Mouse (Mus musculus) MEL-GATA-1-ER (cell line): ENCODE results near the gene Necab2.

ENCODE experiments used
- DNase-seq: peaks from one replicate; pipeline ENCODE4 v3.0.0-alpha.2; 2012; ENCODE audit warnings: low read depth; ENCODE audit errors: extremely low read depth

The Necab2 gene

GRCm38 (mm10) chr8:119446211-119446989 lies at the start of gene Necab2:
Gene Necab2, plus strand, starts transcription at chr8:119446719.
- DNase-seq, result no peak

GRCm38 (mm10) chr8:119398558-119398957 lies 48.0 kb upstream of the Necab2 start:
- DNase-seq, result no peak

- no peak for DNase-seq
These were observed 47.3 kb upstream of the Necab2 start for GRCm38 (mm10) chr8:119399255-119399654.

- no peak for DNase-seq
These were observed 46.3 kb upstream of the Necab2 start for GRCm38 (mm10) chr8:119400122-119400671.

- no peak for DNase-seq
These were observed 45.6 kb upstream of the Necab2 start for GRCm38 (mm10) chr8:119400904-119401303.

- no peak for DNase-seq
These were observed 42.6 kb upstream of the Necab2 start for GRCm38 (mm10) chr8:119403912-119404311.

- no peak for DNase-seq
These were observed 41.9 kb upstream of the Necab2 start for GRCm38 (mm10) chr8:119404648-119405047.

GRCm38 (mm10) chr8:119408311-119408710 lies 38.2 kb upstream of the Necab2 start:
- no peak for DNase-seq

- DNase-seq, result no peak
These were observed 34.3 kb upstream of the Necab2 start for GRCm38 (mm10) chr8:119412037-119412734.

- DNase-seq, result no peak
These were observed 33.6 kb upstream of the Necab2 start for GRCm38 (mm10) chr8:119412735-119413498.

- no peak for DNase-seq
These were observed 32.9 kb upstream of the Necab2 start for GRCm38 (mm10) chr8:119413605-119414004.

GRCm38 (mm10) chr8:119420318-119420717 lies 26.2 kb upstream of the Necab2 start:
- DNase-seq, result no peak

- no peak for DNase-seq
These were observed 24.9 kb upstream of the Necab2 start for GRCm38 (mm10) chr8:119421603-119422122.

- no peak for DNase-seq
These were observed 24.3 kb upstream of the Necab2 start for GRCm38 (mm10) chr8:119422123-119422711.

- peak; percentile 50 for DNase-seq
These were observed 22.8 kb upstream of the Necab2 start for GRCm38 (mm10) chr8:119423631-119424141.

- no peak for DNase-seq
These were observed 22.3 kb upstream of the Necab2 start for GRCm38 (mm10) chr8:119424199-119424733.

- DNase-seq, result no peak
These were observed 21.8 kb upstream of the Necab2 start for GRCm38 (mm10) chr8:119424740-119425139.

- DNase-seq, result no peak
These were observed 21.0 kb upstream of the Necab2 start for GRCm38 (mm10) chr8:119425533-119425932.

- DNase-seq, result no peak
These were observed 20.3 kb upstream of the Necab2 start for GRCm38 (mm10) chr8:119426069-119426735.
